Mouse (Mus musculus): ENCODE measurements around the gene Alox8. TPM values are rescaled to one million over a fixed set of nuclear protein-coding genes. Genes with fewer than 3 reads are reported as not detected.

The Alox8 gene
- polyA plus RNA-seq (2015; fragmentation: Nextera tagmentation; extraction: Ambion mirVana), result 0.29 and 0.67 TPM in 2 replicates

DNA sequence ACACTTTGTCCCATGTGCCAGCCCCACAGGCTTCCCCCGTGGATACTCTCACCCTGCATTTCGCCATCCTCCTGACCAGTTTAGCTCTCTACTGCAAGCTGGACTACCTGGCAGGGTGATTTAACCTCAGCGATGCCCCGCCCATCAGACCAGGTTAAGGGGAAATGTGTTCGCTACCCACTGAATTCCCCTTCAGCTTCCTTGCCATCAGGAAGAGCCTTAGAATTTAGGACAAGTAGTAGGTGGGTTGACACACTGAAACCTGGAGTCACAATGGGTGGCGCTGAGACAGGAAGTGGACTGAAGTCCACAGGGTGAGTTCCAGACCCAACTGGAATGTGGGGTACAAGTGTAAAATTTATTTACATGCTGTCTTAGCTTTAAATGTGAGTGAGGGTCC lies at the start of gene Alox8:
TSS of gene Alox8 (minus strand) at position 101 of the 400 bp plus-strand sequence.
- H3K27me3 ChIP-seq, result peaks cover 30% of the 10 kb centered on the region
- no peak within 1 kb of the TSS for H3K9ac ChIP-seq
- 28% methylated on average over 6 of the region's 6 CpGs for WGBS
- H3K4me1 ChIP-seq, result peaks cover 7% of the 10 kb centered on the region
- H3K36me3 ChIP-seq, result no peaks in the 10 kb centered on the region
- ATAC-seq (ENCODE audit: borderline replicate concordance, extremely low read depth, low FRiP score, low TSS enrichment), result no peak
- H3K9me3 ChIP-seq, result no peaks in the 10 kb centered on the region
- H3K4me2 ChIP-seq, result peak within 1 kb of the TSS; percentile 55
- no peak within 1 kb of the TSS for H3K27ac ChIP-seq
- peak within 1 kb of the TSS; percentile 21 for H3K4me3 ChIP-seq

DNA sequence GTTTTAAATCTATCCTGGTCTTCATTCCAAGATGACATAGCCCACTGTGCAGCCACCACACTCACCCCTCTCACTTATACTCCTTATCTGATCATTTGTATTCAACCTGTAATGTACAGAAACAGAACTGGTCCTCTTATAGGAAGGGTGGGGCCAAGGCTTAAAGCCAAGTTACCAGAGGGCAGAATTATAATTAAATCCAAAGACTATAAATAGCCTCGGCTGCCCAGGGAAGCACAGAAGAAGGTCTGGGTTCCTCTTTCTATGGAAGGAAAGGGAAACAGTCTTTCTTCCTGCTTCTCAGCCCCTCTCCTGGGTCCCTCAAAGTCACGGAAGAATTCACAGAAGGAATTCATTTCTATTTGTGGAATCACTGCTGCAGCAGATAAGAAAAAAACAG lies 48.0 kb upstream of the Alox8 start:
- peak overlapping the region; percentile 26 for H3K4me2 ChIP-seq
- ATAC-seq (ENCODE audit: borderline replicate concordance, extremely low read depth, low FRiP score, low TSS enrichment), result no peak
- H3K9ac ChIP-seq, result no peak overlapping the region
- H3K4me1 ChIP-seq, result peaks cover 5% of the 10 kb centered on the region; the same call in 1 of the 2 replicates
- no peaks in the 10 kb centered on the region for H3K36me3 ChIP-seq
- H3K27ac ChIP-seq, result peak overlapping the region; percentile 41
- WGBS, result 17% methylated on average over 2 of the region's 2 CpGs
- H3K27me3 ChIP-seq, result no peaks in the 10 kb centered on the region; the same call in 1 of the 2 replicates
- H3K4me3 ChIP-seq, result no peak overlapping the region
- no peaks in the 10 kb centered on the region for H3K9me3 ChIP-seq

DNA sequence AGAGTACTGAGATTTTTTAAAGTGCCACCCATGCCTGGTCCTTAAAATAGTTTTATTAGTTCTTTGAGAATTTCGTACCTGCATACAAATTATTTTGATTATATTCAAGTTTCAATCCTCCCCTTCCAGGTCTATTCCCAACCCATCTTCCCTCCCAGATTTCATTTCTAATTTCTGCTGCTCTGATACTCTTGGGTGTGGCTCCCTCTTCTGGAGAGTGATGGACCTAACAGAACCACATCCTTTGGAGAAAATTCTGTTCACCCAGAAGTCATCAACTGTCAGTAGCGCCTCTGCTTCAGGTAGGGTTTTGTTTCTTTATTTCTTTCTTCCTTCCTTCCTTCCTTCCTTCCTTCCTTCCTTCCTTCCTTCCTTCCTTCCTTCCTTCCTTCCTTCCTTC lies 47.3 kb upstream of the Alox8 start:
- no peaks in the 10 kb centered on the region for H3K36me3 ChIP-seq
- peaks cover 5% of the 10 kb centered on the region; the same call in 1 of the 2 replicates for H3K4me1 ChIP-seq
- H3K4me2 ChIP-seq, result no peak overlapping the region
- H3K4me3 ChIP-seq, result no peak overlapping the region
- no peaks in the 10 kb centered on the region for H3K9me3 ChIP-seq
- H3K9ac ChIP-seq, result no peak overlapping the region
- WGBS, result 17% methylated on average over 2 of the region's 2 CpGs
- H3K27ac ChIP-seq, result no peak overlapping the region
- ATAC-seq (ENCODE audit: borderline replicate concordance, extremely low read depth, low FRiP score, low TSS enrichment), result no peak
- H3K27me3 ChIP-seq, result no peaks in the 10 kb centered on the region; the same call in 1 of the 2 replicates

DNA sequence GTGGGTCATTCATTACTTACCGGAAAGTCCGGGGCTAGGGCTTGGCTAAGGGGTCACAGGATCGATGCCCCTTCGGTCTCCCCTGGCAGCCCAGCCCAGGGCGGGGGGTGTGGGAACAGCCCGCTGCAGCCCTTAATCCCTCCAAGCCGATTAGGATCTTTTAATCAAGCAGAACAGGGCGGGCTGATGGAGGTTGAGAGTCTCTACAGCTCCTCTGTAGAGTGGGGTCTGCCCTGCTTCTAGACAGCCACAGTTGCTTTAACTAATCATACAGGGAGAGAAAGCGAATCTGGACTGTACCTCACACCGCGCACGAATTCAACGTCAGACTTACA lies 39.2 kb upstream of the Alox8 start, which contains the start of gene Gucy2e:
TSS of gene Gucy2e (minus strand) at position 111 of the 335 bp plus-strand sequence.
- Histone ChIP-seq H3K4me2 (peak within 1 kb of the TSS; percentile 81), H3K4me3 (peak within 1 kb of the TSS; percentile 39), H3K9ac (peak within 1 kb of the TSS; percentile 42), H3K36me3 (no peaks in the 10 kb centered on the region), H3K27me3 (peaks cover 48% of the 10 kb centered on the region), H3K4me1 (peaks cover 19% of the 10 kb centered on the region), H3K9me3 (no peaks in the 10 kb centered on the region), H3K27ac (no peak within 1 kb of the TSS)
- 20% methylated on average over 13 of the region's 13 CpGs for WGBS
- no peak for ATAC-seq (ENCODE audit: borderline replicate concordance, extremely low read depth, low FRiP score, low TSS enrichment)

DNA sequence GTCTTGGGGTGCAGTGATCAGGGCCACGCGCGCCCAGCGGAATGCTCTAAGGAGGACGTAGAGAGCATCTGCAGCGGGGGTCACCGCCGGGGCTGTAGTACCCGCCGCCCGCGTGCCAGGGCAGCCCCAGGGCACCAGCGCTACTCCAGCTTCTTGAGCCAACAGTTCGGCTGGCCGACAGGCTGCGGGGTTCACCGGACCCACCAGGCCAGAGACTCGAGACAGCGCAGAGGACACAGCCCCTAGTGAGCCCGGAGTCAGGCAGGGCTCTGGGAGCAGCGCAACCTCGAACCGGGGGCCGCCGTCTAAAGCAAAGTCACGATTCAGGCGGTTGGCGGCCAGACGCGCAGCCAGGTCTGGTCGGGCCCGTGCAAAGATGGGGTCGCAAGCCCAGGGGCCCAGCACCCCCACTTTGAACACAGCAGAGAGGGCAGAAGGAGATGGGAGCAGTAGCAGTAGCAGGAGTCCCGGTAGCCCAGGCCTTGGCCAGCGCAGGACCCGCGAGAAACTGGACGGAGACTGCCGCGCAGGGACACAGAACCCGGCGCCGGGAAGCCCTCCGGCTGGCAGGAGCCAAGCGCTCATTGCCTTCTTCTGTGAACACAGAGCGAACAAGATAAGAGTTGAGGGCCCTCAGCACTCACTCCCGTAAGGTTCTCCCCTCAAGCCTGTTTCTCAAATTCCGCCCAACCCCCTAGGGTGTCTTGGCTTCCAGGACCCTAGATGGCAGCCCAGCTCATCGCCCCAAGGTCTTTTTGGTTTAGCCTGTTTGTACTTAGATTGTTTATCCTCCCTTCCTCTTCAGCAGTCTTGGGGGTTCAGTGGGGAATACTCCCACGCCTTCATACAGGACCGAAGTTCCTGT lies 38.6 kb upstream of the Alox8 start:
- peaks cover 48% of the 10 kb centered on the region for H3K27me3 ChIP-seq
- peak overlapping the region; percentile 81 for H3K4me2 ChIP-seq
- peak overlapping the region; percentile 42 for H3K9ac ChIP-seq
- 0 out of 2 replicates have a peak, but pooled peaks have one; percentile 25 for ATAC-seq (ENCODE audit: borderline replicate concordance, extremely low read depth, low FRiP score, low TSS enrichment)
- peaks cover 19% of the 10 kb centered on the region for H3K4me1 ChIP-seq
- H3K9me3 ChIP-seq, result no peaks in the 10 kb centered on the region
- no peaks in the 10 kb centered on the region for H3K36me3 ChIP-seq
- H3K4me3 ChIP-seq, result peak overlapping the region; percentile 39
- 4% methylated on average over 51 of the region's 51 CpGs for WGBS
- H3K27ac ChIP-seq, result no peak overlapping the region

DNA sequence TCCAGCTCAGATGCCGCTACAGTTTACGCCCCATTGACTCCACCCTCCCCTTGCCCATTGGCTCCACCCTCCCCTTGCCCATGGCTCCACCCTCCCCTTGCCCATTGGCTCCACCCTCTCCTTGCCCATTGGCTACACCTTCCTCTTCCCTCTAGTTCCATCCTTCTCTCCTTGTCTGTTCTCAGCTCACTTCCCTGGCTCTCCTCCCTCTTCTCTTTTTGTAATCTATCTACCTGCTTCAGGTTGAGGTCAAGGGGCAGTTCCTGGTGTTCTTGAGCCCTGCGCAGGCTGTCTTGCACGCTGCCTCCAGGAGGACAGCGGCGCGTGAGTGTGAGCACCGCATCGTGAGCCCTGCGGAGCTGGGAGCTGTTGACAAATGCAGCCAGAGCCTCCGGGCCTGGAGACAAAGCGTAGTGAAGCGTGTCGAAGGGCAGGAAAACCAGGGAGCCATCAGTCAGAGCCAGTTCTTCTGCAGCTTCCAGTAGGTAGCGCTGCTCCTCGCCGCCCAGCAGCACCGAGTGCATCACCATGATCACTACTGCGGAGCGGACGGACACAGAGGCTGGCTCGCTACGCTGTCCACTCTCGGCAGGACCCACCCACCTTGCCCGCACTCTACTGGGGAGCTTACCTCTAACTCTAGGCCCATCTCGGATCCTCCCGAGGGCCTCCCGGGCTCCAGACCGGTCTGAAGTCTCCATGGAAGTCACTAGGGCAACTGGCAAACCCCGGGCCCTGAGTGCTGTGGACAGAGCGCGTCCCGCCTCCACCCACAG lies 37.8 kb upstream of the Alox8 start:
- Histone ChIP-seq H3K9me3 (no peaks in the 10 kb centered on the region), H3K4me3 (peak overlapping the region; percentile 39), H3K27me3 (peaks cover 48% of the 10 kb centered on the region), H3K9ac (peak overlapping the region; percentile 42), H3K4me2 (peak overlapping the region; percentile 81), H3K36me3 (no peaks in the 10 kb centered on the region), H3K4me1 (peaks cover 19% of the 10 kb centered on the region), H3K27ac (no peak overlapping the region)
- WGBS, result under 1% methylated on average over 33 of the region's 33 CpGs
- ATAC-seq (ENCODE audit: borderline replicate concordance, extremely low read depth, low FRiP score, low TSS enrichment), result peak; percentile 69

DNA sequence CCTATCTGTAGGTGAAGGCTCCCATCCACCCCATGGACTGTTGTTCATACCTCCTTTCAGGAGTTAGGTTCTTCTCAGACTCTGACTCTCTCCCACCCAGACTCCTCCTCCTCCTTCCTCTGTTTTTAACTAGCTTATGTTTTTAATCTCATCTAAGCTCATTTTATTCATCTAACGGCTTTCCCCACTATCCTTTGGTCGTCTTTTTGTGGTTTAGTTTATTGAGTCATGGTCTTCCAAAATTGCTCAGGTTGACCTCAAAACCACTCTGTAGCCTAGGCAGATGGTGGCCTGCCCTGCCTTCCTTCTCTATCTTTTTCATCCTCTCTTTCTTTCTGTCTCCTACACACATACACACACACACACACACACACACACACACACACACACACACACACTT lies 35.5 kb upstream of the Alox8 start:
- no peak overlapping the region for H3K4me2 ChIP-seq
- peaks cover 45% of the 10 kb centered on the region for H3K27me3 ChIP-seq
- H3K9ac ChIP-seq, result no peak overlapping the region

DNA sequence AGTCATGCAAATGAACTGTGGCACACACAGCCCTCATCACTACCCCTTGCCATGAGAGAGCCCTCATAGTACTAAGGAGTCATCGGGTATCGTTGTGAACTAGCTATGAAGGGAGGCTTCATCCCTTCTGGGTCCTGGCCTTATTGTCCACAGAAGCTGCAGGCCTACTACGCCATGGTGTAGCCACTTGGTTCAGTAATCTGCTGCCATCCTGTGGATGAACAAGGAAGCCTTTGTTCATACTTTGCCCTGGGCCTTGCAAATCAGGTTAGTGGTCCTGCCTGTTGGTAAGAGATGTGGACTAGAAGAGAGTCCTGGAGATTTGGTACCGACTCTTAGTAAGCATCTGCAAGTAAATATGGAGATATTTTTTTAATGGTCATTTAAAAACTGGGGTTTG lies 32.8 kb upstream of the Alox8 start:
- Histone ChIP-seq H3K9ac (no peak overlapping the region), H3K4me3 (no peak overlapping the region), H3K36me3 (no peaks in the 10 kb centered on the region), H3K27ac (no peak overlapping the region), H3K27me3 (peaks cover 21% of the 10 kb centered on the region), H3K4me1 (peaks cover 7% of the 10 kb centered on the region), H3K4me2 (no peak overlapping the region), H3K9me3 (no peaks in the 10 kb centered on the region)
- ATAC-seq (ENCODE audit: borderline replicate concordance, extremely low read depth, low FRiP score, low TSS enrichment), result no peak
- WGBS, result 78% methylated on average over 4 of the region's 4 CpGs

More for the DNA sequence above, 35.5 kb upstream of the Alox8 start:
- no peaks in the 10 kb centered on the region for H3K9me3 ChIP-seq
- H3K4me1 ChIP-seq, result peaks cover 19% of the 10 kb centered on the region
- ATAC-seq (ENCODE audit: borderline replicate concordance, extremely low read depth, low FRiP score, low TSS enrichment), result no peak
- 61% methylated on average over 2 of the region's 2 CpGs for WGBS
- no peak overlapping the region for H3K27ac ChIP-seq
- H3K36me3 ChIP-seq, result no peaks in the 10 kb centered on the region
- H3K4me3 ChIP-seq, result no peak overlapping the region

DNA sequence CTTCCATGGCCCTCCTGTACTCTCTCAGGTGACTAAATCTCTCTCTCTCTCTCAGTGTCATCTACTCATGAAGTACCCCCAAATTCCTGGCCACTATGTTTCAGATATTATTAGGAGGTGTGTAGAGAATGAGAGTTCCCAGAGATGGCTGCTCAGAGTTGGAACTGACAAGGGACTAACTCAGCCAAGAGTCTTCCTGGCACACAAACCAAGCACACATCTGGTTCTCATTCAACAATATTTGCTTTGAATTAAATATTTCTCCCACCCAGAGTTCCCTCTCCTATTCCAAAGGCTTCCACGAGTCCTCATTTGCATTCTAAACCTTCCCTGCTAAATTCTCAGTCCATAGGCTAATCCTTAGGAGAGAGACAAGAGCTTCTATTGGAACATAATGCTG lies 28.1 kb upstream of the Alox8 start:
- no peak overlapping the region for H3K9ac ChIP-seq
- H3K4me3 ChIP-seq, result no peak overlapping the region
- 66% methylated on average over 1 of the region's 1 CpGs for WGBS
- H3K4me1 ChIP-seq, result no peaks in the 10 kb centered on the region
- ATAC-seq (ENCODE audit: borderline replicate concordance, extremely low read depth, low FRiP score, low TSS enrichment), result no peak
- H3K36me3 ChIP-seq, result no peaks in the 10 kb centered on the region
- no peaks in the 10 kb centered on the region for H3K9me3 ChIP-seq
- H3K4me2 ChIP-seq, result no peak overlapping the region
- H3K27me3 ChIP-seq, result 0 out of 2 replicates have a peak, but pooled peaks cover 3% of the 10 kb centered on the region
- no peak overlapping the region for H3K27ac ChIP-seq

DNA sequence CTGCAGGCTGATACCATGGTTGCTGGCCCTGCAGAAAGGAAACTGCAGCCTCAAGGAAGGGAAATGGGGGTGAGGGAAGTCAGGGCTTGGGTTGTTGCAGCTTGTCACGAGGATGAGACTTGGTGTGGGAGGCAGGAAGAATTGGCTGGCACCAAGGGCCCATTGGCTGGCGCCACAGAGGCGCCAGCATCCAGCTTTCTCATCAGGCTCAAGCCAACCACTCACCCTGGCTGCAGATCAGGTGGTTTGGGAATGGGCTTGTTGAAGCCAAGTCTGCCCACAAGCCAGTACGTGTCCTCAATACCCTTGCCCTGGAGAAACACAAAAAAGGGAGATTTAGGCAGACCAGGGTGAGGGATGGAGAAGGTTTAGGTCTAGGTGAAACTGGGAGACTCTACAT lies 25.5 kb upstream of the Alox8 start:
- no peak overlapping the region for H3K27ac ChIP-seq
- H3K27me3 ChIP-seq, result 0 out of 2 replicates have a peak, but pooled peaks cover 3% of the 10 kb centered on the region
- no peaks in the 10 kb centered on the region for H3K9me3 ChIP-seq
- 80% methylated on average over 4 of the region's 4 CpGs for WGBS
- no peak overlapping the region for H3K9ac ChIP-seq
- H3K4me1 ChIP-seq, result no peaks in the 10 kb centered on the region
- ATAC-seq (ENCODE audit: borderline replicate concordance, extremely low read depth, low FRiP score, low TSS enrichment), result no peak
- H3K36me3 ChIP-seq, result no peaks in the 10 kb centered on the region
- H3K4me3 ChIP-seq, result no peak overlapping the region
- H3K4me2 ChIP-seq, result no peak overlapping the region

DNA sequence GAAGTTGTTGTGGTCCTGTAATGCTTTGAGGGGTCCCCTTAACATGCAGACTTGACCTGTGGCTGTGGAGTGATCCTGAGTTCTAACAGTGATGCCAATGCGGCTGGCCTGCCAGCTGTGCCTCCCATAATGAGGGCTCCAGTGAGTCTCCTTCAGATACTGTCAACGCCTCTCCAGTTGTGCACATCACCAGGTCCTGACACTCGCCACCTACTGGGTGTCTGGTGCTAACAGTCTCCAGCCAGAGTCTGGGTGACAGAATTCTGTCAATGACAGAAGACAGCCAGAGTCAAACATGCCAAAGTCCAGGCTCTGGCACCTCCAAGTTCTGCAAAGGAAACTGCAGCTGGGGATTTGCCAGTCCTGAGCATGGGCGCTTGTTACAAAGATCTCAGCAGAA lies 23.4 kb upstream of the Alox8 start:
- Histone ChIP-seq H3K27ac (no peak overlapping the region), H3K4me2 (no peak overlapping the region), H3K9ac (no peak overlapping the region), H3K9me3 (no peaks in the 10 kb centered on the region), H3K27me3 (no peaks in the 10 kb centered on the region), H3K4me3 (no peak overlapping the region), H3K4me1 (no peaks in the 10 kb centered on the region), H3K36me3 (no peaks in the 10 kb centered on the region)
- ATAC-seq (ENCODE audit: borderline replicate concordance, extremely low read depth, low FRiP score, low TSS enrichment), result no peak
- WGBS, result 57% methylated on average over 4 of the region's 4 CpGs

DNA sequence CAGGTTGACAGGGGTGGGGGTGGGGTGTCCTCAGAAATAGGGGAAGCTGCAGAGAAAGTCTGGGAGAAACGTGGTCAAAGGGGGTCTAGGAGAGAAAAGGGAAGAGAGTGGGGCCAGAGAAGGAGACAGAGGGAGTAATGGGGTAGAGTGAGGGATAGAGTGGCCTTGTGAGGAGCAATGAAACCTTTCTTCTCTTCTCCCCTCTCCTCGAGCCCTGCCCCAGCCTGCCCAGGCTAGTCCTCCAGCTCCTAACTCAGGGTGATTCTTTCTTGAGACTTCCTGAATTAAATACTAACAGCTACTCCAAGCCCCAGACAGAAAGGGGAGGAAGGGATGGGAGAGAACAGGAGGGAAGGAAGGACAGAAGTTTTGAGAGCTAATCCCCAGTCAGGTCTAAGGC lies 21.0 kb upstream of the Alox8 start:
- Histone ChIP-seq H3K4me2 (no peak overlapping the region), H3K4me3 (no peak overlapping the region), H3K27ac (no peak overlapping the region), H3K27me3 (no peaks in the 10 kb centered on the region), H3K9ac (no peak overlapping the region), H3K9me3 (no peaks in the 10 kb centered on the region), H3K4me1 (no peaks in the 10 kb centered on the region), H3K36me3 (no peaks in the 10 kb centered on the region)
- ATAC-seq (ENCODE audit: borderline replicate concordance, extremely low read depth, low FRiP score, low TSS enrichment), result no peak
- WGBS, result 30% methylated on average over 1 of the region's 2 CpGs
